Mouse (Mus musculus) bone marrow macrophage, adult 2 months (primary cell): ENCODE measurements around the gene Tyrobp. TPM values are rescaled to one million over a fixed set of nuclear protein-coding genes. Genes with fewer than 3 reads are reported as not detected.

ENCODE experiments used
- H3K27ac ChIP-seq: 2 replicates; pipeline ENCODE4 v1.5.1; 2012; ENCODE audit warnings: low read depth, low read length; ENCODE audit not compliant: insufficient read depth
- H3K4me1 ChIP-seq: 2 replicates; pipeline ENCODE4 v1.6.1; 2012; ENCODE audit warnings: low read length; ENCODE audit not compliant: control insufficient read depth, insufficient read depth
- H3K4me3 ChIP-seq: 2 replicates; pipeline ENCODE4 v1.5.1; 2012; ENCODE audit warnings: mild to moderate bottlenecking, low read length, moderate library complexity; ENCODE audit not compliant: insufficient read depth
- CTCF ChIP-seq: IDR thresholded peaks from 2 replicates; pipeline ENCODE4 v1.5.1; 2012; ENCODE audit warnings: low read depth, mild to moderate bottlenecking, low read length, moderate library complexity
- POLR2A ChIP-seq: IDR thresholded peaks from 2 replicates; pipeline ENCODE4 v1.6.1; 2012; ENCODE audit warnings: mild to moderate bottlenecking, low read depth, low read length, borderline replicate concordance
- polyA plus RNA-seq: library from polyadenylated mRNA; stranded (reverse); fragments of >200 nt; gene quantifications from 2 replicates; pipeline ENCODE4 v1.2.4, GENCODE M21; 2012; ENCODE audit not compliant: missing spikeins, insufficient read depth, insufficient read length

Tyrobp gene
- polyA plus RNA-seq, 1 experiment, result 3,702 TPM

DNA sequence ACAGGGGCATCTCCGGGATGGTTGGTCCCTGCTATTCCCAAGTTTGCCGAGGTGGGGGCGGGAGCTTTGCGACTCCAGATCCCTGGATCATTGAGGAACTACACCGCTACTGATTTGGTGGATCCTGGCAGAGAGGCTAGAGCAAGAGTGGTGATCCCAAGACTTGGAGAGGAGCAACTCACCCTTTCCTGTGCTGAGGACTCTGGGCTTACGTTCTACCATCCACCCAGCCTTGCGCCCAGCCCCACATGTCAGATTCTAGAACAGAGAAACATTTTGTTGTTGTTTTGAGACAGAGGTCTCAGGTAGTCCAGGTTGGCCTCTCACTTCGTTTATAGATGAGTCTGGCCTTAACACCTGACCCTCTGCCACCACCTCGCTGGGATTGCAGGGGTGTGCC is 9.0 kb downstream of the Tyrobp start:
- H3K27ac ChIP-seq, result peak overlapping the region; percentile 89
- peak overlapping the region; percentile 76 for H3K4me3 ChIP-seq
- TF ChIP-seq POLR2A, result no peak
- TF ChIP-seq CTCF, result no peak
- H3K4me1 ChIP-seq, result peaks cover 31% of the 10 kb centered on the region

DNA sequence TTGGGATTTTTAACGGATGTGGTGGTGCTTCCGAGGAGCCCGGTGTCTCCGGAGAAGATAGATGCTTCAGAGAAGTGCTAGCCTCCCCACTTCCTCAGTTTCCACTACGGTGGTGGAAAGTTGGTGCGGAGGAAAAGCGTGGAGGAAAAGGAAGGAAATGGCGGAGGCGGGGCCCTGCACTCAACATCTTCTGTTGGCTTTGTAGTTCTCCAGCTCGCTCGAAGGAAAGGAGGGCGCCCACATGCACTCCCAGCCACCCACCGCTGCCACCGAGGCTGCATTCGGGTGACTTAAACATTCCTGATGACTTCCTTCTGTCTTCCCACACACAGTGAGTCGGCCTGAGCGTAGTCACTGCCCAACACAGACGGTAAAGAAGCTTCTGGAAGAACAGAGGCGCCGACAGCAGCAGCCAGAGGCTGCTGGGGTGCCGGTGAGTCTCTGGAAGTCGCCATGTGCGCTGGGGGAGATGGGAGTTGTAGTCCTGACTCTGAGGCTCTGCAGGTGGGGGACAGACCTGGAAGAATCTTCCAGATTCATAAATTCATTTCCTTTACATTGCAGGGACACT is 9.6 kb downstream of the Tyrobp start:
- Histone ChIP-seq H3K4me1 (peaks cover 27% of the 10 kb centered on the region), H3K4me3 (peak overlapping the region; percentile 76), H3K27ac (peak overlapping the region; percentile 89)
- TF ChIP-seq CTCF, result no peak
- TF ChIP-seq POLR2A, result no peak

DNA sequence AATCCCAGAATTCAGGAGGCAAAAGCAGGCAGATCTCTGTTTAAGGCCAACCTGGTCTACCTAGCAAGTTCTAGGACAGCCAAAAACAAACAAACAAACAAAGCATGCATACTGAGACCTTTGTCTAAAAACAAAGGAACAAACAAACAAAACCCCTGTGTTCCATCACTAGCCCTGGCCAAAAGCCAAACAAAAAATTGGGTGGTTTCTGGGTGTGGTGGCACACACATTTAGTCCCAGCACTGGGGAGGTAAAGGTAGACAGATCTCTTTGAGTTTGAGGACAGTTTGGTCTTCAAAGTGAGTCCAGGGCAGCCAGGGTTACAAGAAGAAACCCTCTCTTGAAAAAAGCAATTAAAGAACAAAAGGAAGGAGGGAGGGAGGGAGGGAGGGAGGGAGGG is 15.8 kb downstream of the Tyrobp start:
- Histone ChIP-seq H3K4me1 (peaks cover 18% of the 10 kb centered on the region), H3K4me3 (no peak overlapping the region), H3K27ac (no peak overlapping the region)
- TF ChIP-seq POLR2A (no peak), CTCF (no peak)

DNA sequence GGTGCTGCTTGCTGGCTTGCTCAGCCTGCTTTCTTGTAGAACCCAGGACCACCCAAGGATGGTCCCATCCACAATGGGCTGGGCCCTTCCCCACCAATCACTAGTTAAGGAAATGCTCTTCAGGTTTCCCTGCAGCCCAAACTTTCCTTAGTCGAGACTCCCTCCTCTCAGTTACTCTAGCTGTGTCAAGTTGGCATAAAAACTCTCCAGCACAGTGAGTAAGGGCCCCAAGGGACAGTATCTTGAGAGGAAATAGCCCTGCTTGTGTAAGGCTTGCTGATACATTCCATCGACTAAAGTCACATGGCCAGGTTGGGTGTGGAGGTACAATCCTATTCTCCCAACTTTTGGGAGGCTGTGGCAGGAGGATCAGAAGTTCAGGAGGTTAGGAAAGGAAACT is 16.6 kb downstream of the Tyrobp start:
- Histone ChIP-seq H3K4me1 (peaks cover 15% of the 10 kb centered on the region), H3K4me3 (no peak overlapping the region), H3K27ac (no peak overlapping the region)
- TF ChIP-seq CTCF (no peak), POLR2A (no peak)

DNA sequence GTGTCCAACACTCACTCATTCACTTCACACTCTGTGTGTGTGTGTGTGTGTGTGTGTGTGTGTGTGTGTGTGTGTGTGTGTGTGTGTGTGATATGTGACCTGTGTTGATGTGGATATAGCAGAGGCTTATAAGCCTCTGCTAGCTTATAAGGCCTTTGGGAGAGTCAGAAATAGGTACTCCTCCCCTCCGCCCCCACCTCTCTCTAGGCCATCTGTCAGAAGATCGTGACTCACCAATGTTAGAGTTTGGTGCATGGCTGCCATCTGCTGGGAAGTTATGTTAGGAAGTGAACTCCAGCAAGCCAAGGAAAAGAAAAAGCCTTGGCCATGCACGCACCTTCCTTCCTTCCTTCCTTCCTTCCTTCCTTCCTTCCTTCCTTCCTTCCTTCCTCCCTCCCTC is 18.2 kb downstream of the Tyrobp start:
- Histone ChIP-seq H3K4me1 (peaks cover 15% of the 10 kb centered on the region), H3K4me3 (no peak overlapping the region), H3K27ac (no peak overlapping the region)
- peak; percentile 56 for TF ChIP-seq CTCF
- TF ChIP-seq POLR2A, result no peak

DNA sequence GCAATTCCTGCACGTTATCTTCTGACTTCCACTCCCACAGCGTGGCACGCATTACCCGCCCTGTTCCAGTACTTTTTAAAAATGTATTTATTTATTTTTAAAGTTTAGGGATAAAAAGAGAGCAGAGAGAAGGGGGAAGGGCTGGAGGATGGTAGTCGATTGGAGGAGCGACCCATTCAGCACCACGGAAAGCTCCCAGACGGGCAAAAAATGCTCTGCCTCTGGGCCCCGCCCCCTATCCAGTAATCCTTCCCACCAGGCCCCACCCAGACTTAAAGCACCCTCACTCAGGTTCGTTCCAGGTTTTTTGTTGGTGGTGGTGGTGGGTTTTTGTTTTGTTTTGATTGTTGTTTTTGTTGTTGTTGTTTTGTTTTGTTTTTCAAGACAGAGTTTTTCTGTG is 20.7 kb downstream of the Tyrobp start:
- Histone ChIP-seq H3K4me3 (no peak overlapping the region), H3K27ac (no peak overlapping the region), H3K4me1 (peaks cover 8% of the 10 kb centered on the region)
- TF ChIP-seq CTCF (no peak), POLR2A (no peak)

DNA sequence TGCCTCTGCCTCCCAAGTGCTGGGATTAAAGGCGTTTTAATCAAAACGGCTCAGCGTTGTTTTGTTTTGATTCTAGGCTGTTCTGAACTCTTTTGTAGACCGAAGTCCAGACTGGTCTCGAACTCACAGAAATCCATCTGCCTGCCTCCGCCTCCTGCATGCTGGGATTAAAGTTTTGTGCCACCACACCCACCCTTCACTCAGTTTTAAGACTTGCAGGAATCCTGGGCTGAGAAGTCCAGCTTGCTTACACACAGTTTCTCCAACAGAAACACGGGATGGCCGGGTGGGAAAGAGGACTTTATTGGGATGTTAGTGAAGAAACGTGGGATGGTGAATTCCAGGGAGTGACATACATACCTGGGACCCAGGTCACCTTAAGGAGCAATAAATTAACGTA is 21.1 kb downstream of the Tyrobp start:
- TF ChIP-seq POLR2A, result no peak
- no peak for TF ChIP-seq CTCF

DNA sequence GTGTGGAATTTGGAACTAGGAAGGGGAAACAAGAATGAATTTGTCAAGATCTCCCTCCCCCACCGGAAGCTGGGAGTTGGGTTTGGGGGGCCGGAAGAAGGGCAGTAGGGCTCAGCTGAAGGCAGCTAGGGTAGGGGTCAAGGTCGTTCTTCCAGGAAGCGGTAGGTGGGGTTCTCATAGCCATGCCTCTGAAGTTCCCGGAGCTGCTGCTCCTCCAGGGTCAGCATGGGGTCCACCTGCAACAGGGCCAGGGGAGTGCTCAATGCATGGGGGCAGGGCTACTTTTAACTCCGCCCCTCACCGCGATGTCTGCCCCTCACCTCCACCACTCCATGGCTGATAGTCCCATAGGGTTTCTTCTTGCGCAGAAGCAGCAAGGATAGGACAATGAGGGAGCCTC is 21.6 kb downstream of the Tyrobp start:
- Histone ChIP-seq H3K27ac (no peak overlapping the region), H3K4me3 (no peak overlapping the region), H3K4me1 (peaks cover 6% of the 10 kb centered on the region)
- no peak for TF ChIP-seq CTCF
- no peak for TF ChIP-seq POLR2A

More for the DNA sequence above, 21.1 kb downstream of the Tyrobp start:
- Histone ChIP-seq H3K4me3 (no peak overlapping the region), H3K4me1 (peaks cover 6% of the 10 kb centered on the region), H3K27ac (no peak overlapping the region)

DNA sequence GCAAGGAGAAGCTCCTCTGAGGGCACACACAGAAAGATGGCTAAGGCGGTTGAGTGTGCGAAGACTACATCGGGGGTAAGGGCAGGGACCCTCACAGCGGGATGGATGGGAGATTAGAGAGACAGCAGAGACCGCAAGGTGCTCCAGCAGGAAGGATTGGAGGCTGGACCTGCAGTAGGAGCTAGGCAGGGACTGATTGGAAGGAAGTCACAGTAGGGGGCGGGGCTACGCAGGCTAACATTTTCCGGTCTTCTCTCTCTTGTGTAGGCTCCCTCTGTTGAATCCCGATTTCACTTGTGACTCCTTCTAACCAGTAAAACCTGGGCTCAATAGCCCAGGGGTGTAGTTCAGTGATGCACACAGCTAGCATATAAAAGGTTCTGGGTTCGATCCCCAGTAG is 23.3 kb downstream of the Tyrobp start:
- H3K4me3 ChIP-seq, result no peak overlapping the region
- TF ChIP-seq POLR2A (no peak), CTCF (no peak)
- no peak overlapping the region for H3K27ac ChIP-seq
- H3K4me1 ChIP-seq, result peaks cover 2% of the 10 kb centered on the region; the same call in 1 of the 2 replicates

DNA sequence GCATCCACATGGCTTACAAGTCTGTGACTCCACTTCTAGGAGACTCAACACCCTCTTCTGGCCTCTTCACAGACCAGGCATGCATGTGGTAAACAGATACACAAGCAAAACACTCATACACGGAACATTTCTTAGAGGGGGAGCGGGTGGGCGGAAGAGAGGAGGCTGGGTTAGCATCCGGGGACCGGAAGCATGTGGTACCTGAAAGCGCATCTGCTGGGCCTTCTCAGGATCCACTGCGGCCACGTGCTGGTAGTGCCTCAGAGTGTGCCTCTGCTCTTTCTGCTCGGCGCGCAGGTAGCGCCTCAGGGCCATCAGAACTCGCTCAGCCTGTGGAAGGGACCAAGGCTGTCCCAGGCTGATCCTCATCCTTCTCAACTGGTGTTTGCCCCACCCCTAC is 26.2 kb downstream of the Tyrobp start:
- Histone ChIP-seq H3K4me3 (no peak overlapping the region), H3K4me1 (peaks cover 2% of the 10 kb centered on the region; the same call in 1 of the 2 replicates), H3K27ac (no peak overlapping the region)
- TF ChIP-seq POLR2A (no peak), CTCF (no peak)

DNA sequence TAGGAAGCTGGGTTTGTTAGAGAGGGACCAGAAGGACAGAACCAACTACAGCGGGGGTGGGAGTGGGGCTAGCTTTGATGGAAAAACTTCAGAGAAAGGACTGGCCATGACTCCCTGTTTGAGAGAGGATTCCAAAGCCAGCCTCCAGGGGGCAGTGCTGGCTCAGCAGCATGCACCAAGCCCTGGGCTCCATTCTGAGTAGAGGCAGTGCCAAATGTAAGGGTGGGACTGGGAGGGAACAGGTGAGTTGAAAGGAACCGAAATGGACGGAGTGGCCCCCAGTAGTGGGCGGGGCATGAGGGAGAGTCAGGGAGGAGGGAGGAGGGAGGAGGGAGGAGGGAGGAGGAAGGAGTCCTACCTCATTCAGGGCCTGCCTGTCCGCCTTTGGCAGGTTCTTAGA is 27.1 kb downstream of the Tyrobp start:
- Histone ChIP-seq H3K4me1 (peaks cover 2% of the 10 kb centered on the region; the same call in 1 of the 2 replicates), H3K27ac (no peak overlapping the region), H3K4me3 (no peak overlapping the region)
- TF ChIP-seq CTCF (peak; percentile 61), POLR2A (no peak)

DNA sequence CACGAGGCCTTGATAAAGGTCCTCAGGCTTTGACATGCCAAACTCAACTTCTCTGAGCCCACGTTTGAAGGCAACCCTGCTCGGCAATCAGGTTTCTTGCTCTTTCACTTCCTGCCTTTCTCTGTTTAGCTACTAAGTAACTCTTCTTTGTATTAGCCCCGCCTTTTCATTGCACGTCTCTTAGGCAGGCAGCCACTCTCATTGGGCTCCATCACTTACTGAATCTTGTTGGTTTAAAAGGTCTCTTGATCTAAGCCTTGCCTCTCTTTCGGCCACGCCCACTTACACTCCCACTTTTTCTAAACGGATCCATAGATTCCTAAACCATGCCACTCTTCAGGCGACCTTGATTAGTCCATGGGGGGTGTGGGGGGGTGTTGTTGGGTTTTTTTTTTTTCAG is 30.1 kb downstream of the Tyrobp start:
- Histone ChIP-seq H3K27ac (no peak overlapping the region), H3K4me1 (no peaks in the 10 kb centered on the region; the same call in 1 of the 2 replicates), H3K4me3 (no peak overlapping the region)
- TF ChIP-seq CTCF, result no peak
- no peak for TF ChIP-seq POLR2A
